Mouse (Mus musculus): ENCODE results near the gene Rem1. TPM values are rescaled to one million over a fixed set of nuclear protein-coding genes. Genes with fewer than 3 reads are reported as not detected.
A peak's percentile ranks its signal among the peaks of the same experiment; 100 is the strongest.
"Not testable (repeated sequence)": the region's sequence is repeated elsewhere in the genome, so short reads cannot be mapped to it uniquely, and the experiment has no call there.

Gene Rem1
- total RNA-seq, 4 experiments from 2014 or later = 9.0 to 20.8 (median 14.6) TPM

- no peak for DNase-seq
These were observed 3.2 kb downstream of the Rem1 start for GRCm38 (mm10) chr2:152629904-152630303.

DNA sequence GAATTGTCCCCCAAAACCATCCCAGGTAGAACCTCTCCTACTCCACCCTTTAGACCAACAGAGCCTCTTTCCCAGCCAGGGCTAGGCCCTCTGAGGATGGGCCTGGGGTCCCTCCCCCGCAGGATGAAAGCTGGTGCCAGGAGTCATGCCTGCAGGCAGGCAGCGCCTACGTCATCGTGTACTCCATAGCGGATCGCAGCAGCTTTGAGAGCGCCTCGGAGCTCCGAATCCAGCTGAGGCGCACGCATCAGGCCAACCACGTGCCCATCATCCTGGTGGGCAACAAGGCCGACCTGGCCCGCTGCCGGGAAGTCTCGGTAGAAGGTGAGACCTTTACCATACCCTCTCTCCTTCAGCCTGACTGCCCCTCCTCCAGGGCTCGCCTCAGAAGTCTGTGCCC is 6.6 kb downstream of the Rem1 start:
- no peak for DNase-seq

DNA sequence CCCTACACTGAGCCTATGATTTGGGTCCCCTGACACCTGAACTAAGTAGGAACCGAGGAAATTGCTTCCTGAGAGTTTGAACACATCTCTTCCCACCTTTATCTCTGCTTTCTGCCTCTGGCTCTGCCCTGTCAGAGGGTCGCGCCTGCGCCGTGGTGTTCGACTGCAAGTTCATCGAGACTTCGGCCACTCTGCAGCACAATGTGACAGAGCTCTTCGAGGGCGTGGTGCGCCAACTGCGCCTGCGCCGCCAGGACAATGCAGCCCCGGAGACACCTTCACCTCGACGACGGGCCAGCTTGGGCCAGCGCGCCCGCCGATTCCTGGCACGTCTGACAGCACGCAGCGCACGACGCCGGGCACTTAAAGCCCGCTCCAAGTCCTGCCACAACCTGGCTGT is 7.6 kb downstream of the Rem1 start:
- DNase-seq = no peak

DNA sequence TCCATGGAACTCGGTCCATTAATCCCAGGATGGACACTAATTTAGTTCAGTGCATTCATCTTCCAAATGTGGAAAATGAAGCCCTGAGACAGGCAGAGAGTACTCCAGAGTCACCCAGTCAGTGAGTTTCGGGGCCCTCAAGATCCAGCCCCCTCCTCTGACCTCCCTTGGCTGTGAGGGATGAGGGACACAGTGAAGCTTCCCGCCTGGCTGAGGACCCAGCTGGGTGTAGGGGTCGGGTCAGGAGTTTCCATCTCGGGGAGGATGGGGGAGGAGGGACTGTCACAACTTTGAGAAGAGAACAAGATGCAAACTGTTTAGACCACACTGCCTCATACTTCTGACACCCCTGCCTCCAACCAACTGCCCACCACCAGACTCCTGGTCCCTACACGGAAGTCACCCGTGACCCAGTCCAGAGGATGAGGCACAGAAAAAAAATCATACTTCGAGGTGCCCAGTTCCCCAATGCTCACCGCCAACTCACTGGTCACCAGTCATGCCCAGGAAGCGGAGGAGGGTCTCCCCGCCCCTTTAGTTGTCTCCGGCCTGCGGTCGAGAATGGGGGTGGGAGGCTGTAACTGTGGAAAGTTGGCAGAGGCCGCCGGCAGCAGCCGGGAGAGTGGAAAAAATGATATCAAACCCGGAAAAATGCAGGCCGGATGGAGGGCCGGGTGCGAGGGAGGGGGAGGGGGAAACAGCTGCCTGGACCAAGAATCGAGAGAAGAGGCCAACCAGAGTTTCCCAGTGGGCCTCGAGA is 9.7 kb downstream of the Rem1 start:
- DNase-seq = peak; percentile 46

- no peak for DNase-seq
These were observed 10.2 kb downstream of the Rem1 start for GRCm38 (mm10) chr2:152637006-152637322.

DNA sequence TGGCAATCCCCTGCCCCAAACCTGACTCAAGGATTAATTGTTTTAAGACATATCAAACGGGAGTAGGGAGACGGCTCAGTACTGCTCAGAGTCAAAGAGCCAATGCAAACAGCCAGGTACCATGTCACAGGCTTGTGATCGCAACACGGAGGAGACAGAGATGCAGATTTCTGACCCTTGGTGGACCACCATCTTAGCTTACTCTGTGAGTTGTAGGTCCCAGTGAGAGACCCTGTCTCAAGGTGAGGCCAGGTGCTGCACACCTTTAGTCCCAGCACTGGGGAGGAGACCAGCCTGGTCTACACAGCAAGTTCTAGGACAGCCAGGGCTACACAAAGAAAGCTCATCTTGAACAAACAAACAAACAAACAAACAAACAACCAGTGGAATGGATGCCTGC is 10.6 kb downstream of the Rem1 start:
- no peak for DNase-seq

DNA sequence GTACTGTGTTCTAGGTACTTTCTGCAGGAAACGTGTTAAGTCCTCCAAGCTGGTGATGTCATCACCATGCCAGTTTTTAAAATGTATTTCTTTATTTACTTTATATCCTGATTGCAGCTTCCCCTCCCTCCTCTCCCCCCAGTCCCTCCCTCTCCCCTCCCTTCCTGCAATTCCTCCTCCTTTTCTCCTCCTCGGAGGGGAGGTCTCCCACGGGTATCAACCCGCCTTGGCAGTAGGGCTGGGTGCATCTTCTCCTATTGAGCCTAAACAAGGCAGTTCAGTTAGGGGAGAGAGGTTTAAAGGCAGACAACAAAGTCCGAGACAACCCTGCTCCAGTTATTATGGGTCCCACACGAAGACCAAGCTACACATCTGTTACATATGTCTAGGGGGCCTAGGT is 12.1 kb downstream of the Rem1 start:
- no peak for DNase-seq

DNA sequence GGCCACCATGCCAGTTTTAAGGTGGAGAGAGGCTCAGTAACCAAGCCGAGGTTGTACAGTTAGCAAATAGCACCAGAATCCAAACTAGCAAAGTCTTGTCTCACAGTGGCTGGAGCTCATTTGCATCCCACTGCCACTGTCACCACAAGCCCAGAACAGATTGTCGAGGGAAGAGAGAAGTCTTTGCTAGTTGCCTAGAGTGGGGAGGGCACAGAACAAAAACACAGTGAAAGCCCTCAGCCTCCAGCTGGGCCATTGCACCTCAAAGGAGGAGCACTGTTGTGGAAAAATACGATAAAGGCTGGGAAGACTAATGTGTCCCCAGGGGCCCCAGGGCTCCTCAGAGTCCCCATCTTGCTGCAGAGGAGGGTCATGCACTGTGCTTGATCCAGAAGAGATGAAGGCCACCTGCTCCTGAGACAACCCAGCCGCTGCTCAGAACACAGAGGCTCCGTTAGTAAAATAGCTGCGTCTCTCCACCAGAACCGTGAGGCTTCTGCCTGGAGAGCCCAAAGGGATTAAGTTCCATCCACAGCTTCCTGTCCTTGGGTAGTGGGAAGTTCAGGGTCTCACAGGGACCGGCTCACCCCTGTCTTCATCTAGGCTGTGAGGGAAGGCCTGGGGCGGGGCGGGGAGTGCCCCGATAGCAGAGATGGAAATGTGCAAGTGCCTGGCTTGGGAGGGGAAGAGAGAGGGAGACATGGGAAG is 12.8 kb downstream of the Rem1 start:
- DNase-seq = no peak

DNA sequence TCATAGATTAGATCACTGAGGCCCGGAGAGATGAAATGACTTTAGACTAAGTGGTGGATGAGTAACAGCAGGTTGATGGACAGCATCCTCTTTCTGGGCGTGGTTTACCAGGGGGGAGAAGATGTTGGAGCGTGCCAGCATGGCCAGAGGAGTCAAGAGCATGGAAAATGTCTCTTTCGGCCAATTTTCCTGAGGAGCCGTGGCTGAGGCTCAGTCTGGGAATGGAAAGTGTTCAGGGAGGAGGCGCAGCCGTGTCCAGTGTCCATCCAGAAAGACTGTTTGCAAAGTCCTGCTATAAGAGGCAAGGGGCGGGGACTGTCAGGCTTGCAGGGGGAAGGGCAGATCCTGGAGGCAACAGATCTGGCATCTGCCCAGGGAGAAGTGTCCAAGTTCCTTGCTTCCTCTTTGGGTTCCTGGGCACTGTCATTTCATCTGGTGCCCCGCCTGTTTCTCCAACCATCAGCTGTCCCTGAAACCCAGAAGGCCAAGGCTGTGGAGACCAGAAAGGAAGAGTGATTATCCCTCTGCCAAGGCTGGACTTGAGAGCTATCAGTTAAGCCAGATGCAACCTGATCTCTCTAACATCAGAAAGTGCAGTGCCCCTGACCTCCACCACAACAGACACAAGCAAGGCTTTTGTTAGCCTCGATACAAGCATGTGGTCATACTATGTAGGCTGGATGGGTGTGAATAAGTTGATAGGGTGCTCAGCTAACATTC is 26.3 kb downstream of the Rem1 start:
- peak; percentile 88 for DNase-seq

GRCm38 (mm10) chr2:152653874-152654715 is 27.3 kb downstream of the Rem1 start:
- DNase-seq = peak; percentile 79

- DNase-seq = no peak
These were observed 30.6 kb downstream of the Rem1 start for GRCm38 (mm10) chr2:152657398-152657797.

DNA sequence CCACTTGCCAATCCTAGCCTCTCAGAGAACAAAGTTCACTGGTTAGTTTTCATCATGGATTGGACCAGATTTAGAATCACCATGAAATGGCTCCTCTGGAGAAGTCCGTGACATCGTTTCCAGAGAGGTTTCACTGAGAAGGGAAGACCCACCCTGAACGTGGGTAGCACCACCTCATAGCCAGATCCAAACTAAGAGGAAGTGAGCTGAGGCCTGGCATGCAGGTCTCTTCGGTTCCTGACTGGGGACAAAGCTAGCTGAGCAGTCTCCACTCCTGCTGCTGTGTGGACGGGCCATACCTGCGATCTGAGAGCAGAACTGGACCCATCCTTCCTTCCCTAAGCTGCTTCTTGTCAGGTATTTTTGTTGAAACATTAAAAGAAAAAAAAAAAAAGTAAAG is 34.4 kb downstream of the Rem1 start:
- no peak for DNase-seq

DNA sequence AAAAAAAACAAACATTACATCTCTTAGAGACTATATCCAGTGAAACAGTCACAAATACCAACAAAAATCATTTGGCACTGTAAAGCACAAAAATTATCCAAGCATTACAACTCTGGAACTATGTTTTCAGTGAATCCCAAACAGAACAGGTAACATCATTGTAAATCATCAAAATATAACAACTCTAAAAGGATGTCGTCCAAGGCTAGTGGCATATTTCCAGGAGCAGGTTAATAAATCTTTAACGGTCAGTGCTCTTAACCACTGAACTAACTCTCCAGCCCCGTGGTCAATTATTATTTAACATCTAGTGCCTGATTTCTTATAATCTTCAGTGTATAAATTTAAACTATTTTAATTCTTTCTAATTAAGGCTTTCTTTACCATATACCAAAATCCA is 39.4 kb downstream of the Rem1 start:
- DNase-seq = not testable (repeated sequence)

DNA sequence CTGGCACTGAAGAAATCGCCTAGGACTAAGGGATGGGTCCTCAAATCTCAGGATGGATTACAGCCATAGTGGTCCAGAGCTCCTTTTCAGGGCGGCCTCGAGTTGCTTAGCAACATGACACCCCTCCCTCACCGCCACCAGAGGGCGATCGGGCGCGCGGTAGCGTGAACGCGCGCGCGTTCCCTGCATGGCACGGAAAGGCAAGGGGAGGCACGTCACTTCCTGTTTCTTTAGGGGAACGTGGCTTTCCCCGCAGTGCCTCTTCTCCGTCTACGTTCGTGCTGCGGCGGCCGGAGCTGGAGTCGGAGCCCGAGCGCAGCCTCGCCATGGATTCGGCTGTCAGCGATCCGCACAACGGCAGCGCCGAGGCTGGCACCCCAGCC is 42.5 kb downstream of the Rem1 start, which contains the start of gene H13:
H13 (plus strand) TSS at position 206 of the 383 bp plus-strand sequence.
- peak; percentile 87 for DNase-seq

DNA sequence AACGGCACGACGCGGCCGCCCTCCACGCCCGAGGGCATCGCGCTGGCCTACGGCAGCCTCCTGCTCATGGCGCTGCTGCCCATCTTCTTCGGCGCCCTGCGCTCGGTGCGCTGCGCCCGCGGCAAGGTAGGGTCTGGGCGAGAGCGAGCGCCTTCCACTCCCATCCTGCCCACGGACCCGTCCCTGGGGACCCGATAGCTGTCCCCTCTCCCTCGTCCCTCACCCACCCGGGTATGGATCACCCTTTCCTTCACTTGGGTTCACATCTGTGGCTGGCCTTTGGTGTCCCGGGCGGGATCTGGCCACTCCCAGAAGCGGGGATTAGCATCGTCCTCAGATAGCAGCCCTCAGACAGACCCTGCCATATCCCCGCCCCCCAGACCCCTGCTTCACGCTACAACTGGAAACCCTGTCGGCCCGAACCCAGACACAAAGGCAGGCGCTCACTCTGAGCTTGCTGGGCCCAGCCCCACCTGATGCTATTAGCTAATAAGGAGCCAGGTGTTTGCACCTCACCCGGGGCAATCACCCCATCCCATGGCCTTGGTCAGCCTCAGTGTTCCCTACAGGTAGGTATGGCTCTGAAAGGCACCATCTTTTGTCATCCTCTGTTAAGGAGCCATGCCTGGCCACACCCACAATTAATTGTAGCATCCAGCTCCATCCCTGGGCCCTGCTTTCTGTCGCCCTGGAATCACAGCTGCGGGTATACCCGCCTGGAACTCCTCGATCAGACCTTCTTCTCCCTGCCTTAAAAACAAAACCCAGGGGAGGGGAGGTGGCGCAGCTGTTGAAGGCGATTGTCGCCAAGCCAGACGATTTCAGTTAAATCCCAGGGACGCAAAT is 43.1 kb downstream of the Rem1 start:
- DNase-seq = no peak

GRCm38 (mm10) chr2:152670983-152671641 is 44.4 kb downstream of the Rem1 start:
- no peak for DNase-seq

DNA sequence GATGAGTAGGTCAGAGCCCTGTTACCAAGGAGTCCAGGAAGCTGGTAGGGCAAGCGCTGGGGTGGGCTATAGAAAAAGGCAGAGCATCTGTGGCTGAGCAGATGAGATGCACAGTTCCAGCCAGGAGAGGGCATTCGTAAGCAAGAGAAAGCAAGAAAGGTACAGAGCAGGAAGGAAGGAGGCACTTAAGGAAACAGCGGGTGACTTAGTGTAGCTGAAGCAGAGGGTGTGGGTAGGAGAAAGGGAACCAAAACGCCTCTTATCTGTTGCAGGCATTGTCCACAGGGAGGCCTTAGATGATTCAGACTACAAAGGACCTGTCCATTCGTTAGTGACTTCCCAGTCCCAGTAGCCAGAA is 44.9 kb downstream of the Rem1 start:
- DNase-seq = no peak

- no peak for DNase-seq
These were observed 45.4 kb downstream of the Rem1 start for GRCm38 (mm10) chr2:152672166-152672565.

- DNase-seq = no peak
These were observed 47.4 kb downstream of the Rem1 start for GRCm38 (mm10) chr2:152674148-152674547.

- no peak for DNase-seq
These were observed 48.6 kb downstream of the Rem1 start for GRCm38 (mm10) chr2:152675252-152675791.

DNA sequence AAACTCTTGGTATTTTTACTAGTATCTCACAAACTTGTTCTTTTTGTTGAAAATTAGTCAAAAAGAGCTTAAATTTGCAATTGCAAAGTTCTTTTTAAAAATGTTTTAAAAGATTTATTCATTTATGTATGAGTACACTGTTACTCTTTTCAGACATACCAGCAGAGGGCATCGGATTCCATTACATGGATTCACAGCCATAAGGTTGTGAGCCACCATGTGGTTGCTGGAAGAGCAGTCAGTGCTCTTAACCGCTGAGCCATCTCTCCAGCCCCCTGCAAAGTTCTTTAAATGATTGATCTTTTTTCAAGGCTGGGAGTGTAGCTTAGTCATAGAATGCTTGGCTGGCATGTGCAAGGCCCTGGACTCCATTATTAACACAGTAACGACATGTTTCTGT is 51.6 kb downstream of the Rem1 start:
- peak; percentile 35 for DNase-seq

All from adrenal gland, adult 8-10 months (tissue).